Mouse (Mus musculus): Measurements from ENCODE around the gene Fcgbp.

DNA sequence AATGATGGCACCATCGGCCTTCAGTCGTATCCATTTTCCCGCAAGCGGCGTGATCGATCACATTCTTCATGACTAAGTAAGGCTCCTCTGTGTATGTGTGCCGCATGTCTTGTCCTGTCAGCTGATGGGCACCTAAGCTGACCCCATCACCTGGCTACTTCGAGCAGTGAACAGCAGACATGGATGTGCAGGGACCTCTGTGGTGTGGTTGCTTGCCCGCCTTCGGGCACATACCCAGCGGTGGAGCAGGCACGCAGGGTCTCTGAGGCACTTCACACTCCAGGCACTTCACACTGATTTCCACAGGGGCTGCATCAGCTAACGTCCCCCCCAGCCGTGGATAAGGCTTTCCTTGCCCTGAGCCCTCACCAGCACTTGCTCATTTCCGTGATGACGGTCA lies 28.1 kb downstream of the Fcgbp start:
- TF ChIP-seq CTCF (IDR thresholded peaks at IDR 0.05) (no peak), POLR2A (IDR thresholded peaks at IDR 0.05; ENCODE audit: insufficient read depth, low read depth, low read length) (no peak), EP300 (IDR thresholded peaks at IDR 0.05; ENCODE audit: insufficient read depth, low read depth, low read length) (no peak)

All from heart, adult 2 months (tissue).